Mouse (Mus musculus): ENCODE measurements around the gene Tmem100.

The Tmem100 gene

DNA sequence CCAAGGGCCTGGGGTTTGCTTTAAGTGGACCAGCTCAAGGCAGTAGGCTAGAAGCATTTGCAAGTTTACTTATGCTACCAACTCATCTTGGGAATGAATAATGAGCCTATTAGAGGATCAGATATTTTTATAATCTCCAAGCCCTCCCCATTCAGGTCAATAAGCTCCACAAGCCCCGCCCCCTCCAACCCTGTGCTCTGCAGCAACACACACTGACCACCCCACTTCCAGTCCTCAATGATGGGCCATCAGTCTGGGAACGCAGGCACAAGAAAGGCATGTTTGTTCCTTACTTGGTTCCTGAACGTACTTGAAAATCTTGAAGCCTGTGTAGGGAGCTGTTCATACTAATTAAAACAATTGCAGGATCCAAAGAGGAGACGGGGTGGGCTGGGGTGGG lies 23.7 kb downstream of the Tmem100 start:
- DNase-seq (ENCODE audit: extremely low read depth, insufficient read length, low spot score) = no peak

DNA sequence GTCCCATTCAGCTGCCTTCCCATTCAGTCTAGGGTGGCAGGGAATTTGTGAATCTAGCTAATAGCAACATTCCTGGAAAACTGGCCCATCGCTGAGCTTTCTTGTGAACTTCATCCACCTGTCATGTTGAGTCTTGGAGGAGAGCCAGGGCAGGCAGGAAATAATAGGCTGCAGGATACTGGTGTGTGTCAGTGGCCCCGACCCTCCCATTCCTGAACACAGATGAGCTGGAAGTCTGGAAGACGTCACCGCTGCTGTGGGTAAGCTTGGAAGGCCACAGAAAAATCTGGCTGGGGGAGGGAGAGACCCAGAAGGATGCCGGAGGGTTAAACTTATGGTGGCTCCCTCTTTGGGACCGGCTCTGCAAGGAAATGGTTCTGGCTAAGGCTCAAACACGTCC lies 24.3 kb downstream of the Tmem100 start:
- DNase-seq (ENCODE audit: extremely low read depth, insufficient read length, low spot score) = no peak

DNA sequence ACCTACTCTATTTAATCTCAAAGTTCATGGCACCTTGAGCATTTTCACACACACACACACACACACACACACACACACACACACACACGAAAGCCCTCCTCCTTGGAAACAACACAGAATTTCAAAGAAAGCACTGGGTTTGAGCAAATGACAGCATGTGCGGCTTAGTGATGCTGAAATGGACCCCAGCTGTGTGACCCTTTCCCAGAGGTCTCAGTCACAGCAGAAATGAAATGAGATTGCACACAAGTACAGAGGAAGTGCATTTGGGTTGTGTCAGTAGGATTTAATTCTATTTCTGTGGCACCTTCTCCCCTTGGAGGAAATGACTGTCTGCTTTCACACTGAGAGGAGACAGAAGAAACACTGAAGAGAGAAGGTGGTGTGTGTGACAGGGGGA lies 26.9 kb downstream of the Tmem100 start:
- no peak for DNase-seq (ENCODE audit: extremely low read depth, insufficient read length, low spot score)

DNA sequence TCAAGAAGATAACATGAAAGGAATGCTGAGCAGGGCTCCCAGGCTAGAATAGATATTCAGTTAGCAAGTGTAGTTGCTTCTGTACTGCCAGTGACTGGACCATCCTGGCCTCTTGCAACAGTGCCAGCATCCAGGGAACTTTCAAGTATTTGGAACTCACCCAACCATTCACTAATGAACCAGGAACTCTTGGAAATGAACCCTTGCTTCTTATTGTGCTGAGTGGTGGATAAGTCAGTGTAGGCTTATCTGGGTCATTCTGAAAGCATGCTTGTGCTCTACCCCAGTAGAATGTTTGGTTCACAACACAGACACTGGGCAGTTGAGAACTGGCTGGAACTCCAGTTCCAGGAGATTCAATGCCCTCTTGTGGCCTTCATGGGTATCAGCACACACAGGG lies 29.1 kb downstream of the Tmem100 start:
- no peak for DNase-seq (ENCODE audit: extremely low read depth, insufficient read length, low spot score)

DNA sequence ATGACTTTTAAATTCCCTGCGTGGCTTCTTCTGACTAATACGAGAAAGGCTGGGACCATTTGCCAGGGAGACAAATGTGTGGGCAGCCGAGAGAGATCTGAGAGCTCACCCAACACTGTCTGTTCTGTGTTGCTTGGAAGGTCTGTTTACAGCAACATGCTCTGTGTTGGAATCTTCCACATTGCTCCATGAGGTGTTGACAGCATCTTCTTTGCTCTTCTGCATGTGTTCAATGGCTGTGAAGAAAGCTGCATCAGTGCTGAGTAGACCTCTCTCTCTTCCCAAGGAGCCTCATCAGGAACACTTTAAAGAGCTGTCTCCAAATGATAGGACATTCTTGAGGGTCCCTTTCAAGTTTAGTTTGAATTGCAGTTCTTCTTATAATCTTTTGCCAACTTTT lies 32.5 kb downstream of the Tmem100 start:
- DNase-seq (ENCODE audit: extremely low read depth, insufficient read length, low spot score) = no peak

DNA sequence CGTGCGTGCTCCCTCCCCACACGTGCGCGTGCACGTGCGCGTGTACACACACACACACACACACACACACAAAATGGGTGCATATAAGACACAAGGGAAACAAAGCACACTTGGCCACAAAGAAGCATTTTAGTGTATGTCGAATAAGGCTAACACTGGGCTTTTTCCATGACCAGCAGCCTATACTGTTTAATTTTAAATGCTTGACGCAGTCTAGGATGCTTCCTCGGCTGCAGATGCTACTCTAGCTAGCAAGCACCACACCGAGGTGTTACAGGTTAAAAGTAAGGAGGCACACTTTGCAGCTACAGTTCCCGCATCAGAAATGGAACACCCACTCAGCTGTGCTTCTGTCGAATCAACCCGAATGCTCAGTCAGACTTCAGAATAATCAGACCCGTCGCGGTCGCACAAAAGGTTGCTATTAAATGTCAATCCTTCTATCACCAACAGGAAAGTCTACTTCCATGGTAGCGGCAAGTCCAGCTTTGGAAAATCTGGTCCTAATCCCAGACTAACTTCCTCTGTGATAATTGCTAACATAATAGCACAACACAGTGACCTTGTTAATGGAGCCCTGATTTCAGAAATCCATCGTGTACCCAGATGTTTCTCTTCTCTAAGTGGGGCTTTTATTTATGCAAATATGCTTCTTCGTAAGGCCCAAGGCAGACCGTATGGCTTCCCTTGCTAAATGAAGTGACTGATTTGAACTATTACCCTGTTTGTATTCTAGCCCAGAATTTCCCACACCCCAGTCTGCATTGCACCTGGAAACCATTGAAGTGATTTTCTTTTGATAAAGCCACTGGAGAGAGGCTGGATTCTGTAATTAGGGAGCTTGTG lies 36.5 kb downstream of the Tmem100 start:
- no peak for DNase-seq (ENCODE audit: extremely low read depth, insufficient read length, low spot score)

DNA sequence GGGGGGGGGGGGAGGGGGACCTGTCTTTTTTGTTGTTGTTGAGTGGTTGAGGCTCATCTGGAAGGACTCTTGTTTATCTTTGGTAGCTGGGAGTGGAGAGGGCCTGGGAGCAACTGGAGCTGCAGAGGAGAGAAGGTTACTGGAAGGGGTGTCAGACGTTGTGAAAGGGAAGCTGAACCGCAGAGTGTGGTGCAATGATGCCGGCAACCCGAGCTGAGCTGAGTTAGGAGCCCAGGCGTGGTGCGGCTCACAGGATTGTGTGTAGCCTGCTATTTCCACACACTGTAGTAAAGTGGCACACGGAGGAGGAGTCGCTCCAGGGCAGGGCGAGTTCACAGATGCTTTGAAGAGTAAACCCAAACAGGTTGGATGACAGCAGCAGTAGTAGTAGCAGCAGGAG lies 41.6 kb downstream of the Tmem100 start:
- no peak for DNase-seq (ENCODE audit: extremely low read depth, insufficient read length, low spot score)

DNA sequence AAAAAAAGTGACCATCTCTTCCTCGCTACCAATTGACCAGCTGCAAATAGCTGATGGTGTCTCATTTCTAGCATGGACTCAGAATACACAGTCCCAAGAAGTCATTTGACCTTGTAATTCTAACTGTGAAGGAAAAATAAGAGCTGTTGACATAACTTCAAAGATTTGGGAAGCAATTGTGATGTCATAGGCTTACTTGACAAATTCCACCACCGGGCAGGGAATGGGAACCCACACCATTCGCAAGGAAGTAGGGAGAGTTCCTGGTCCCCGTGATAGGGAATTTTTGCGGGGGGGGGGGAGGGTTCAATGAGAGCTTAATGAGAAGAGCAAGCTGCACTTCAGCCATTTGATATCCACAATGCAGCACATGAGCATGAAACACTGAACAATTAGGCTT lies 43.1 kb downstream of the Tmem100 start:
- DNase-seq (ENCODE audit: extremely low read depth, insufficient read length, low spot score) = no peak

DNA sequence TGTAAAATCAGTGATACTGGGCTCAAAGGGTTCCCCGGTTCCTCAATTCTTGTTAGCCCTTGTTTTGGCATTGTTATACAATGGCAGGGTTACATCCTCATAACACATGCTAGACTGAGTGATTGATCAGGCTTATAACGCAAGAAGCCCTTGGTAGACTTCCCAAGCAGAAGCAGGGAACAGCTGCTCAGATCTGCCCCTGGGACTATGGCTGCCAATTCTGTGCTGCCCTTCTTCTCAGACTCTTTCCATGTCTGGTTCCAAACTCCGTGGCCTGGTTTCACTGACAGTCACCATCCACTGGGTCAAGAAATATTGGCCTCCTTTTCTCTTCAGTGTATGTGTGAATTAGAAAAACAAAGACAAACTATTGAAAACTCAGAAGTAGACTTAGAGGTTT lies 46.5 kb downstream of the Tmem100 start:
- no peak for DNase-seq (ENCODE audit: extremely low read depth, insufficient read length, low spot score)

DNA sequence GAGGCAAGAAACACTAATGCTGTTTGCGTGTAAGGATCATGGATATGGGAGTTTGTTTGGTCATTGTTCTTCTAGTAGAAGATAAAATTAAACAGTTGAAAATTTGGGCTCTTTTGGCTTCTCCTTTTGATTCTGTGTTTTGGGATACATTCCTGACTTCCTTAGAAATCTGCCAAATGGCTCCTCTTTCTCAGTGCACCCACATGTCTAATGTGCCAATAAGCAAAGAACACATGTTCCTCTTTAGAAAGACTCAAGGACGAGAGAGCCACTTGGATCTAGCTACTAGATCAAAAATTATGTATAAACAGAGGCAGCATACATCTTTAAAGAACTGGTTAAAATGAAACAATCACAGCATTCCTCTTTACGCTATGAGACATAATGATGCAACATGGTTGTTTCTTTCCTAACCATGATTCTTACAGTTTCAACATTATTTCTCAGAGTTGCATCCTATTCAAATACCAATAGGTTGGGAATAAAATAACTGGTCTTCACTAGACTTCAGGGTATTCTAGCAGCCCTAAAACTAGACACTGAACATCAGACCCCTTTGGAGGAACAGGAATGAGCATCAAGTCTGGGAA lies 50.6 kb downstream of the Tmem100 start:
- no peak for DNase-seq (ENCODE audit: extremely low read depth, insufficient read length, low spot score)

DNA sequence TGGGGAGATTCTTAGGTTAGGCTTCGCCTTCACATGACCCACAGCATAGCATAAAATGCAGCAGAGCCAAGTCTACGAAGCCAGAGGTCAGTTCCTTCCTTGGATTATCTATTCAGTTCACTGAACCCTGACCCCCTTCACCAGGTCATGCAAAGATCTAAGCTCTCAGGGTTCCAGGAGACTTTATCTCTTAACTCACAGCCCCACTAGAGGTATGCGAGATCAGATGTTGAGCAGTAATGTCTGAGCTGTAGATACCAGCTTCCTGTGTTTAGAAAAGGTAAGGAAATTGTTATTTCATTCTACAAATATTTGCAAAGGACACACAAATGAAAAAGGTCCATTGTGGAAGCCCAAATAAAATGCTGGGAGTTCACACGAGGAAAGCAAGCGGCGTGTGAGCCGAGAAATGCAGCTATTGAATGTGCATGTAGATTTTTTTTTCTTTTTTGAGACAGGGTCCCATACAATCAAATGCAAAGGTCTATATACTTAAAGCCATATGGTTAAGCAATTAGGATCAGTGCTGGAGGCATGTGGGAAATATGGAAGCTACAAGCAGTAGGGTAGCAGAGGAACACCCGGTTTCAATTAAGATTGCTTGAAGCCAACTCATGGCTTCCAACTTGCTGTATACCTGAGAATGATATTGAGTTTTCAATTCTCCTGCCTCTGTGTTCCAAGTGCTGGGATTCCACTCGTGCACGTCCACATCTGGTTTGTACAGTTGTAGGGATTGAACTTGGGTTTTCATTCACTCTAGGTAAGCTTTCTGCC lies 51.9 kb downstream of the Tmem100 start:
- no peak for DNase-seq (ENCODE audit: extremely low read depth, insufficient read length, low spot score)

DNA sequence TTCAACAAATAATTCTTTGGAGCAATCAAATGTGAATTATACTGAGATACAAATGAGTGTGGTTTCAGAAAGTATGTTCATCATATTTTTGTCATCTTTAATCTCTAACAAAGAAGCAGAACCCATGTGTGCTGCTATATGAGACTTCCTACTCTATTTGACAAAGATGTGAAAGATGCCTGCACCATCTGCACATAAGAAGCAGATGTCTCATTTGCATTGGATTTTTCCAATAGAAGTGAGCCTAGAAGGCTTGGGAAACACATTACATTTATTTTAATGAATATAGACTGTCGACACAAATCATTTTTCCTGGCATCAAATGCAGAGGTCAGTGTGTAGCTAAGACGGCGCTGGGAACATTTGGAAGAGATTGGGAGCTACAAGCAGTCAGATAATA lies 52.9 kb downstream of the Tmem100 start:
- DNase-seq (ENCODE audit: extremely low read depth, insufficient read length, low spot score) = no peak

DNA sequence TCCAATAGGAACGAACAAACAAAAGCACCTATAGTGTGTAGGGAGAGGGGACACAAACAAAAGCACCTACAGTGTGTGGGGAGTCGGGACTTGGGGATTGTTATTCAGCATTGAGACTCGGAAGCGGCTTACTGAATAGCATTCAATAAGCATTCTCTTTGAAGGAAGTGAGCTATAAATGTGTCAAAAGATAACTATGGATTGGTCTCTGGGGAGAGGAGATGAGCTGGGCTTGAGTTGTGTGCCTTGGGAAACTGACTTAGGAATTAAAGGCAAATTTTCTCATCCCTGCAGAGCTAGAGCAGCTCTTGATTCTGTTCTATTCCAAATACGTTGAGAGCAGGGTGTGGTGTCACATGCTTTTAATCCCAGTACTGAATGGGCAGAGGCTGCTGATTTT lies 54.0 kb downstream of the Tmem100 start:
- DNase-seq (ENCODE audit: extremely low read depth, insufficient read length, low spot score) = no peak

Measured in 3134 (cell line).